Mouse (Mus musculus) bone marrow macrophage, adult 2 months (primary cell): Measurements from ENCODE around the gene Lmtk3.

Experiments
- CTCF ChIP-seq: IDR thresholded peaks from 2 replicates; pipeline ENCODE4 v1.5.1; 2012; ENCODE audit warnings: low read depth, mild to moderate bottlenecking, low read length, moderate library complexity
- POLR2A ChIP-seq: IDR thresholded peaks from 2 replicates; pipeline ENCODE4 v1.6.1; 2012; ENCODE audit warnings: mild to moderate bottlenecking, low read depth, low read length, borderline replicate concordance

DNA sequence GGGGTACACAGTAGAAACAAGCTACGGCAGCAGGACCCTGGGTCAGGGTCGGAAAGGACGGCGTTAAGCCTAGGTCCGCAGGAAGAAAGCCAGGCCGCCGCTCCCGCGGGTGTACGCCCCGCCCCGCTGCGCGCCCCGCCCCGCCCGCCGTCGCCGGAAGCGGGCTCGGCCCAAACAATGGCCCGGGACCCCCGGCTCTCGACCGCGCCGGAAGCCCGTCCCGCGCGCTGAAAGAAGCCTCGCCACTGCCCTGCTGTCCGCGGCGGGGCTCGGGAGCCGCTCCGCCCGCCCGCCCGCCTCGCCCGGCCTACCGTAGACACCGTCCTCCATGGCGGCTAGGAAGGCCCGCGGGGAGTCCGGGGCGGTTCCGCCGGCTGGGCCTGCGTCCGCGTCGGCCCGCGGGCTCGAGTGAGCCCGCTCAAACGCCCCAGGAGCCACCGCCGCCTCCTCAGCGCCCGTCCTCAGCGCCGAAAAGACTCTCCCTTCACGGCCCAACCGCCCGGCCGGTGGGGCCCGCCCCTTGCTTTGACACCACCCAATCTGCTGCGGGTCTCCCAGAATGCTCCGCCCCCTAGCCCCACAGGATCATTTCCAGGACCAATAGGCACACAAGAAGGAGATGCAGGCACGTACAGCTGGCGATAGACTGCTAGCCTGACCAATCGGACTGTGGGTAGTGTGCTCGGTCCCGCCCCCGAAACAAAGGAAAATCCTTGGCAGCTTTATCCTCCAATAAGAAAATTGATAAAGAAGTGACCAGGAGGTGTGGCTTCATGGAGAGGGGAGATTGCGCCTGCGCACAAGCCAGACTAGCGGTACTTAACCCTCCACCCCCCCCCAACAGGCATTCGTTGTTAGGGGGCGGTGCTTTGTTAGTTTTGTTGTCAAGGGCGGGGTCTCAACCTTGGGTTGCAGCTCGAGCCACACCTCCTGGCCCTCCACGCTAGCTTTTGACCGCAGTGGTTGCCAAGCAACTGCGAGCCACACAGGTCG, 30.5 kb downstream of the Lmtk3 start, which contains the start of gene Cyth2:
- TF ChIP-seq CTCF, result no peak
- no peak for TF ChIP-seq POLR2A
